Mouse (Mus musculus) CD4-positive helper T cell, adult 2 months (primary cell): ENCODE measurements at regions not wholly inside any gene's neighbourhood (a gene's known extent, or its start where the extent isn't known, plus 50 kb on each side); places are given as distances from the start of the nearest gene placed in this dataset.

ENCODE experiments used
- DNase-seq: peaks from one replicate; pipeline ENCODE4 v3.0.0-alpha.2; 2012; ENCODE audit warnings: low read depth, missing footprints, low spot score

- DNase-seq = no peak
Observed at GRCm38 (mm10) chr1:90343492-90343891, 139.7 kb downstream of the Ackr3 start.

- no peak for DNase-seq
Observed at GRCm38 (mm10) chr1:90347032-90347431, 143.3 kb downstream of the Ackr3 start.

GRCm38 (mm10) chr1:90349611-90350010 is 145.8 kb downstream of the Ackr3 start:
- DNase-seq = no peak

GRCm38 (mm10) chr1:90353325-90353724 is 149.5 kb downstream of the Ackr3 start:
- DNase-seq = no peak

GRCm38 (mm10) chr1:90356567-90356966 is 152.8 kb downstream of the Ackr3 start:
- DNase-seq = no peak

GRCm38 (mm10) chr1:90357391-90357790 is 153.6 kb downstream of the Ackr3 start:
- no peak for DNase-seq

GRCm38 (mm10) chr1:90358971-90359370 is 155.2 kb downstream of the Ackr3 start:
- no peak for DNase-seq

GRCm38 (mm10) chr1:90360065-90360464 is 156.3 kb downstream of the Ackr3 start:
- no peak for DNase-seq

- DNase-seq = no peak
Observed at GRCm38 (mm10) chr1:90364444-90364843, 160.7 kb downstream of the Ackr3 start.

GRCm38 (mm10) chr1:90368581-90368980 is 164.8 kb downstream of the Ackr3 start:
- DNase-seq = no peak

GRCm38 (mm10) chr1:90369287-90369686 is 165.5 kb downstream of the Ackr3 start:
- DNase-seq = no peak

- no peak for DNase-seq
Observed at GRCm38 (mm10) chr1:90370766-90371165, 167.0 kb downstream of the Ackr3 start.

- no peak for DNase-seq
Observed at GRCm38 (mm10) chr1:90373001-90373400, 169.2 kb downstream of the Ackr3 start.

GRCm38 (mm10) chr1:90374517-90374916 is 170.7 kb downstream of the Ackr3 start:
- DNase-seq = no peak

GRCm38 (mm10) chr1:90380034-90380705 is 176.4 kb downstream of the Ackr3 start:
- no peak for DNase-seq

GRCm38 (mm10) chr1:90382941-90383470 is 179.2 kb downstream of the Ackr3 start:
- no peak for DNase-seq

- DNase-seq = no peak
Observed at GRCm38 (mm10) chr1:90385024-90385423, 181.2 kb downstream of the Ackr3 start.

- no peak for DNase-seq
Observed at GRCm38 (mm10) chr1:90386792-90387191, 183.0 kb downstream of the Ackr3 start.

- DNase-seq = no peak
Observed at GRCm38 (mm10) chr1:90390422-90390821, 186.6 kb downstream of the Ackr3 start.

- no peak for DNase-seq
Observed at GRCm38 (mm10) chr1:90393861-90394260, 190.1 kb downstream of the Ackr3 start.

- DNase-seq = no peak
Observed at GRCm38 (mm10) chr1:90395331-90396016, 191.7 kb downstream of the Ackr3 start.

- DNase-seq = no peak
Observed at GRCm38 (mm10) chr1:90396660-90397059, 192.9 kb downstream of the Ackr3 start.

- no peak for DNase-seq
Observed at GRCm38 (mm10) chr1:90397355-90397754, 193.6 kb downstream of the Ackr3 start.
